Mouse (Mus musculus) neural tube, embryonic 15.5 days (tissue): ENCODE results near the gene Mllt6. TPM values are rescaled to one million over a fixed set of nuclear protein-coding genes. Genes with fewer than 3 reads are reported as not detected.

Experiments
- ATAC-seq: fragments of 200-750 bp; cut with Nextera tagmentation; 2 replicates; pipeline ENCODE4 v1.8.0; 2017; ENCODE audit warnings: mild to moderate bottlenecking, moderate TSS enrichment, moderate library complexity; ENCODE audit not compliant: low FRiP score
- H3K27ac ChIP-seq: fragments of 300-500 bp; sonication (generic); replicated peaks from 2 replicates; pipeline ENCODE4 v1.5.1; 2015; ENCODE audit warnings: mild to moderate bottlenecking, inconsistent platforms
- H3K27me3 ChIP-seq: fragments of 300-500 bp; sonication (generic); replicated peaks from 2 replicates; pipeline ENCODE4 v1.6.1; 2015; ENCODE audit warnings: inconsistent platforms
- H3K36me3 ChIP-seq: fragments of 300-500 bp; sonication (generic); 2 replicates; pipeline ENCODE4 v1.6.1; 2015; ENCODE audit warnings: inconsistent platforms
- H3K4me1 ChIP-seq: fragments of 300-500 bp; sonication (generic); 2 replicates; pipeline ENCODE4 v1.6.1; 2015; ENCODE audit warnings: inconsistent platforms
- H3K4me2 ChIP-seq: fragments of 300-500 bp; sonication (generic); 2 replicates; pipeline ENCODE4 v1.6.1; 2015; ENCODE audit warnings: inconsistent platforms, mild to moderate bottlenecking, moderate library complexity
- H3K4me3 ChIP-seq: fragments of 300-500 bp; sonication (generic); replicated peaks from 2 replicates; pipeline ENCODE4 v1.5.1; 2015; ENCODE audit warnings: mild to moderate bottlenecking, inconsistent platforms
- H3K9ac ChIP-seq: fragments of 300-500 bp; sonication (generic); replicated peaks from 2 replicates; pipeline ENCODE4 v1.6.1; 2015; ENCODE audit warnings: mild to moderate bottlenecking, inconsistent platforms
- H3K9me3 ChIP-seq: fragments of 300-500 bp; sonication (generic); replicated peaks from 2 replicates; pipeline ENCODE4 v1.6.1; 2016; ENCODE audit warnings: inconsistent platforms
- WGBS: fragments of 180-500 bp; shearing (Covaris S2); methylation state at CpG from one replicate; pipeline ENCODE4 v1.1.7; 2015; ENCODE audit warnings: mixed read lengths; 5-methylcytosine and 5-hydroxymethylcytosine counted together
- polyA plus RNA-seq: library from polyadenylated mRNA; unstranded; fragments of >200 nt; fragmentation: Nextera tagmentation; extraction: Ambion mirVana; gene quantifications from 2 replicates; pipeline ENCODE4 v1.2.1, GENCODE M21; 2015

Gene Mllt6
- 2.3 and 3.1 TPM in 2 replicates for polyA plus RNA-seq

DNA sequence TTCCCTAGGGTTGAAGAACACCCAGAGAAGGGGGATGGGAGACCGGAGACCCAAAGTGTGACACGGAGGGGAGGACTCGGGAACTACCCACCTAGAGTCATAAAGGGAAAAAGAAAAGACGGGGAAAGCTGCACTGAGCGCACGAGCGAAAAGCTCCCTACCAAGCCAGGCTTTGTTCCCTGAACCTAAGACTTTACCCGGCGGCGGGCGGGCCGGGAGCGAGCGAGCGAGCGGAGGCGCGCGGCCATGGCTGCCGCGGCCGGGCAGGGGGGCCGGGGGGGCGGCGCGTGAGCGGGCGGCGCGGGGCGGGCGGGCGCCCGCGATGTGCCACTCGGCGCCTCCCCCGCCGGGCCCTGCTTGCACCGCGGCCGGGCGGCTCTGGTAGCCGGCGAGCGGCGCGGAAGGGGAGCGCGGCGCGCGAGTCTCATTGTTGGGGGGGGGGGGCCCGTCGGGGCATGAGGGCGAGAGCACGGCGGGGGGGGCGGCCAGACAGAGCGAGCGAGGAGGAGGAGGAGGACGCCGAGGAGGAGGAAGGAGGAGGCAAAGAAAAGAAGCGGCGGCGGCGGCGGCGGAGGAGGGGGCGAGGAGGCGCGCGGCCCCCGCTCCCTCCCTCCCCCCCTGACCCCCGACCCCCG, at the start of gene Mllt6:
Gene Mllt6, plus strand, starts transcription at position 522 of the 635 bp plus-strand sequence.
- peaks cover 15% of the 10 kb centered on the region for H3K36me3 ChIP-seq
- peak within 1 kb of the TSS; percentile 82 for H3K4me3 ChIP-seq
- ATAC-seq, result peak; percentile 76
- peaks cover 50% of the 10 kb centered on the region for H3K4me1 ChIP-seq
- peak within 1 kb of the TSS; percentile 73 for H3K9ac ChIP-seq
- under 1% methylated on average over 22 of the region's 76 CpGs for WGBS
- peak within 1 kb of the TSS; percentile 88 for H3K4me2 ChIP-seq
- no peaks in the 10 kb centered on the region for H3K9me3 ChIP-seq
- peaks cover 19% of the 10 kb centered on the region for H3K27me3 ChIP-seq
- peak within 1 kb of the TSS; percentile 82 for H3K27ac ChIP-seq

DNA sequence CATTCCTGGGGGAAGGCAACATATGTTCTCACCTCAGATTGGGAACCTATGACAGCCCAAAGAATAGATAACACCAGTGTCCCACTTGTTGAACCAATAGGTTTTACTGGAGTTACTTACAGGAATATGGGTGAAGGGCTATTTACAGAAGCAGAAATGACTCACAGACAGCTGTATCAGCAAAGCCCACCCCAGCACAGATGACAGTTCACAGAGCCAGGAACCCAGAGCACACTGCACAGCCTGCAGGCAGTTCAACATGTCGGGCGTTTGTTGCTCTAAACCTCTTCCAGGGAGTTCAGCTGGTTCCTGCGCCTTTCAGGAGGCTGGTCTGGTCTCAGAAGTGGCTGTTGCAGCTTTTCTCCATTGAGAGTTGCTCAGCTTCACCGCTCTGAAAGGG, 47.9 kb upstream of the Mllt6 start:
- no peak for ATAC-seq
- Histone ChIP-seq H3K4me2 (no peak overlapping the region), H3K9me3 (no peaks in the 10 kb centered on the region), H3K4me1 (no peaks in the 10 kb centered on the region), H3K27ac (no peak overlapping the region), H3K9ac (no peak overlapping the region), H3K27me3 (peaks cover 18% of the 10 kb centered on the region; the same call in 1 of the 2 replicates), H3K4me3 (no peak overlapping the region), H3K36me3 (no peaks in the 10 kb centered on the region)
- 85% methylated on average over 4 of the region's 4 CpGs for WGBS

DNA sequence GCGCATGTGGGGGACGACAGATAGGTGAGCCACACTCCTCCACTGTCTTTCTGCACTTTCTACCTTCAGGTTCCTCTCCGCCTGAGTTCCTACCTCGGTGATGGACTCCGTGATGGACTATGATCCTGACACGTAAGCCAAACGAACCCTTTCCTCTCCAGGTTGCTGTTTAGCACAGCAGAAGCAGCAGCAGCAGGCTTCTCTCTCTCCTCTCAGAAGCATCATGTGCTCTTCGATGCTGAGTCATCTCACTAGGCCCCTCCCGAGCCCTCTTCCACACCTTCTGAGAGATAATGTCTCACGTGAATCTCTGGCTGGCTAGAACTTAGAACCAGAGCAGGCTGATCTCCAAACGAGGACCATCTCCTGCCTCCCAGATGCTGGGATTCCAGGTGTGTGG, 44.8 kb upstream of the Mllt6 start:
- Histone ChIP-seq H3K27me3 (peaks cover 22% of the 10 kb centered on the region), H3K27ac (no peak overlapping the region), H3K36me3 (no peaks in the 10 kb centered on the region), H3K9me3 (no peaks in the 10 kb centered on the region), H3K4me3 (no peak overlapping the region), H3K4me2 (no peak overlapping the region), H3K9ac (no peak overlapping the region), H3K4me1 (no peaks in the 10 kb centered on the region)
- 53% methylated on average over 11 of the region's 11 CpGs for WGBS
- no peak for ATAC-seq

DNA sequence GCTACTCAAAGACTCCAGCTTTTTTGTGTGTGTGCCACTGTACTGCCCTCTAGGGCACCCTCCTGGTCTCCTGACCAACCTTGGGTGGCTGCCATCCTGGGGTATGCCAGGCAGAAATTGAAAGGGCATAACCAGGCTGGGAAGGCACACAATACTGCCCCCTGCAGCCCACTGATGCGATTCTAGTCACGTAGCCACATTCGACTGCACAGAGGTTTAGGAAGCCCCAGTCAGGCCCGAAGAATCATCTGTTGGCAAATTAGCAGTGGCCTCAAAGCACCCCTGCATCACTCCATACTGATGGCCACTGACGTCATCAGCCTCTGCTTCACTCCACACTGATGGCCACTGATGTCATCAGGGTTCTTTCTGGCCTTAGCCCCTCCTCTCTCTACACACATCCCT, 43.8 kb upstream of the Mllt6 start:
- H3K4me1 ChIP-seq, result no peaks in the 10 kb centered on the region
- peaks cover 32% of the 10 kb centered on the region for H3K27me3 ChIP-seq
- H3K27ac ChIP-seq, result no peak overlapping the region
- no peak overlapping the region for H3K4me2 ChIP-seq
- ATAC-seq, result no peak; the same call in 1 of the 2 replicates
- H3K36me3 ChIP-seq, result no peaks in the 10 kb centered on the region
- WGBS, result 40% methylated on average over 5 of the region's 5 CpGs
- H3K9me3 ChIP-seq, result no peaks in the 10 kb centered on the region
- H3K9ac ChIP-seq, result no peak overlapping the region
- no peak overlapping the region for H3K4me3 ChIP-seq

DNA sequence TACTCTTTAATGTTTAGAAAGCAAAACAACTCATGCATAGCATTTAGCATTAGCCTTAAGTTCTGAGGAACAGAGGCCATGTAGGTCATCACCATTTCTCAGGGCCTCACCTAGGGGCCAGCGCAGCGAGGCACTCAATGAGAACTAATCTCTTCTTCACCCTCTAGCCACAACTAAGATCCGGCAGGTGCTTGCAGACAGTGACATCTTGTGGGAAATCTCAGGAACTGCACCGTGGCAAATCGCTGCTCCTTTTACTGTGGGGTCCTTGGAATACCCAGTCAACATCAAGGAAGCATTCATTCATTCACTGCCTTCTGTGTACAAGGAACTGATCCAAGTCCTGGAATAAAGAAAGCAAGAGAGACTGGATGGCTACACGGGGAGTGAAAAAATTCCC, 40.8 kb upstream of the Mllt6 start:
- no peak overlapping the region for H3K4me2 ChIP-seq
- H3K4me3 ChIP-seq, result no peak overlapping the region
- no peaks in the 10 kb centered on the region for H3K9me3 ChIP-seq
- H3K9ac ChIP-seq, result no peak overlapping the region
- peaks cover 50% of the 10 kb centered on the region for H3K27me3 ChIP-seq
- H3K4me1 ChIP-seq, result peaks cover 8% of the 10 kb centered on the region
- no peaks in the 10 kb centered on the region for H3K36me3 ChIP-seq
- ATAC-seq, result peak; percentile 45; the same call in 1 of the 2 replicates
- no peak overlapping the region for H3K27ac ChIP-seq
- WGBS, result 3% methylated on average over 6 of the region's 6 CpGs

DNA sequence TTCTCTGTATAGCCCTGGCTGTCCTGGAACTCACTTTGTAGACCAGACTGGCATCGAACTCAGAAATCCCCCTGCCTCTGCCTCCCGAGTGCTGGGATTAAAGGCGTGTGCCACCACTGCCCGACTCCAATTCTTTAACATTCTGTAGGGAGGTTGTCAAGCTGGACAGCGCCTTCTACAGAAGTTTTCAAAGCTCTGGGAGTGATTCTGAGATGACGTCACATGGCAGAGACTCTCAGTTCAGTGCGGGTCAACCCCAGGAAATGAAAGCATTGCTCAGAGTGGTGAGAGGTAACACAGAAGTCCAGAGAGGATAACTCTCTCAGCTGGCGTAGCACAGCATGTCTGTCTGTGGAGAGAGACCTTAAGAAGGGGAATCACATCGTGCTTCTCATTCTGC, 40.0 kb upstream of the Mllt6 start:
- Histone ChIP-seq H3K36me3 (no peaks in the 10 kb centered on the region), H3K27me3 (peaks cover 55% of the 10 kb centered on the region), H3K9me3 (no peaks in the 10 kb centered on the region), H3K4me2 (no peak overlapping the region), H3K9ac (no peak overlapping the region), H3K4me3 (no peak overlapping the region), H3K27ac (no peak overlapping the region), H3K4me1 (peaks cover 15% of the 10 kb centered on the region)
- 64% methylated on average over 9 of the region's 9 CpGs for WGBS
- no peak for ATAC-seq

DNA sequence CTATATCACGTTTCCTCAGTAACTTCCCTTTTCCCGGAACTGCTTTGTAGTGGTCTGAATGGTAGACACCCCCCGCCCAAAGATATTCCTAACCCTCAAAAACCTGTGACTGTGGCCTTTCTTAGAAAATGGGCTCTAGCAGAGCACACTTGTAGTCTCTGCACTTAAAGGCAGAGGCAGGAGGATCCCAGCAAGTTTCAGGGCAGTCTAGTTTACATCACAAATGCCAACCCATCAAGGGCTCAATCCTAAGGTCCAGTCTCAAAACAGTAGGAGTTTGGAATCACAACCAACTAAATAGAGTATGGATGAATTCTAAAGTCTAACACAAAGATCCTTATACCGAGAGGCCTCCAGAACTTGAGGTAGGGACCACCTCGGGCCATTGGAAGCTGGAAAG, 37.7 kb upstream of the Mllt6 start:
- Histone ChIP-seq H3K9ac (no peak overlapping the region), H3K36me3 (no peaks in the 10 kb centered on the region), H3K27me3 (peaks cover 72% of the 10 kb centered on the region), H3K4me3 (no peak overlapping the region), H3K4me2 (no peak overlapping the region), H3K9me3 (no peaks in the 10 kb centered on the region), H3K27ac (no peak overlapping the region), H3K4me1 (peaks cover 35% of the 10 kb centered on the region)
- no peak for ATAC-seq
- WGBS, result 84% methylated on average over 5 of the region's 5 CpGs

DNA sequence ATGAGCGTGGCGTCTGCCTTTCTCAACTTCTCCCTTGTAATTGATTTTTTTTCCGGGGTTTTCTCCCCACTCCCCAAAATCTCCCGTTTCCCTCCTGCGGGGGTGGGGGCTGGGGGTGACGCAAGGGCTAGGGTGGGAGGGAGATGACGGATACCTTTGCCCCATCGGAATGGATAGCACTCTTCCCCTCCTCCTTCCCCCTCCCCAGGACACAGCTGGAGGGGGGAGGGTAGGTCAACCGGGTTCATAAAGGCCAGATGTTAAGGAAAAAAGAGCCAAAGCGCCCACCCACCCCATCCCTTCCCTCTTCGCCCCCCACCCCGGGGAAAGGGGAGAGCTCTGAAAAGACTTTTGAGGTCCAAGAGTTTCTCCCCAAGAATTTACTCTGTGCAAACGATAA, 36.8 kb upstream of the Mllt6 start:
- Histone ChIP-seq H3K9me3 (no peaks in the 10 kb centered on the region), H3K27ac (no peak overlapping the region), H3K4me2 (no peak overlapping the region), H3K27me3 (peaks cover 81% of the 10 kb centered on the region), H3K9ac (no peak overlapping the region), H3K4me3 (no peak overlapping the region), H3K36me3 (no peaks in the 10 kb centered on the region), H3K4me1 (peaks cover 35% of the 10 kb centered on the region)
- 12% methylated on average over 13 of the region's 13 CpGs for WGBS
- no peak for ATAC-seq

DNA sequence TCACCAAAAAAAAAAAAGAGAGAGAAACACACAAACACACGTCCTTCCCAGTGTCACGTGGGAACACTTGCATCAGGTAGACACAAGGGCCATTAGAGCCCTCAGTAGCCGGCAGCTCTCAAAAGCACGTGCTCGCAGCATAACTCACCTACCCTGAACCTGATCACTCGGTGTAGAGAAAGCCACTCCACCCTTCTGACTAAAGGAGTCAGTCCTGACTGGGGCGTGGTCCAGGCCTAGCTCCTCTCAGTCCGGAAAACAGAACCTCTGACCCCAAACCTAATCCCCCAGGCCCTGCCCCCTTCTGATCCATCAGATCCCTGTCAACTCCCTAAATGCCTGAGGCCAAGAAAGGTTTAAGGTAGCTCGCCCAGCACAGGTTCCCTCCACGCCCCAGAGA, 36.4 kb upstream of the Mllt6 start:
- Histone ChIP-seq H3K27me3 (peaks cover 85% of the 10 kb centered on the region), H3K9ac (no peak overlapping the region), H3K4me2 (no peak overlapping the region), H3K36me3 (no peaks in the 10 kb centered on the region), H3K4me1 (peaks cover 35% of the 10 kb centered on the region), H3K9me3 (no peaks in the 10 kb centered on the region), H3K4me3 (no peak overlapping the region), H3K27ac (no peak overlapping the region)
- 11% methylated on average over 10 of the region's 10 CpGs for WGBS
- ATAC-seq, result no peak

DNA sequence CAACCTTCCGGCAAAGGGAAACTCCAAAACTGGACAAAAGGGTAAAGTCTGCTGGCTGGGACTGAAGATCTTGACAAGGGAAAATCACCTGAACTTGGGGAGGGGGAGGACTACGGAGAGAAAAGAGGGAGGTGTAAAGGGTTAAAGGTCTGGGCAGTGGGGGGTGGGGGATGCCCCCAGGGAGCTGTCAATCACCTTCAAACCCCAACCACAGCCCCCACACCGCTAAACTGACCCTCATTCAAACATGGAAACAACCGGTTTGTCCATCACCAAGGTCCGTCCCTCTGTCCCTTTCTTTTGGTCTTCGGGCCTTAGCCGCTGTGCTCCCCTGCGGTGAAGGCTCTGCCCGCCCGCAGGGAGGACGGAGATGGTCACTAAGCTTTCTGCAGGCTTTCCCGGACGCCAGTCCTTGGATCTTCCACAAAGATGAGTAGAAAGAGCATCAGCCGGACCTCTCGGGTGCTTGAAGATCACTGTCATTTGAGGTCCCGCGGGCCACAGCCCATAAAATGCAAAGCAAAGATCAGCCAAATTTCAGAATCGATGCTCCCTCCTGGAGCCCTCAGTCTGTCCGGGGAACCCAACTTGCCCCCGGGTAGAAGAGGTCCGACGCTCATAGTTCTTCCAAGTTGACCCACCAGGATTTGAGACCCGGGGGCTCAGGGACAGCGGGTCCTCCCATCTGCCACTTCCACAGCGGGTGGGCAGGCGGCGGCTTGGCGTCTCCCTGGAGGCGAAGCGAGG, 35.5 kb upstream of the Mllt6 start:
- H3K9ac ChIP-seq, result no peak overlapping the region
- 1% methylated on average over 30 of the region's 30 CpGs for WGBS

DNA sequence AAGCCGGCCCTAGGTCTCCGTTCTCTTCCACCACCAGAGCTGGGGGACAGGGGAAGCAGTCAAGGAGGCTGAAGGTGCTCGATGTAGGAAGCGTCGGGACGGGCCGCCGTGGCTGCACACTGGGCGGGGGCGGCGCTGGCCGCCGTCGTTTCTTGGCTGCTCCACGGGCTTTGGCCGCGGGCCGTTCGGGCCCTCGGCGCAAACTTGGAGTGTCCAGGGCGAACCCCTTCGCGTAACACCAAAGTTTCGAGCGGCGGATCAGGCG, 35.0 kb upstream of the Mllt6 start:
- H3K9ac ChIP-seq, result no peak overlapping the region
- H3K36me3 ChIP-seq, result no peaks in the 10 kb centered on the region
- peak overlapping the region; percentile 87 for H3K4me2 ChIP-seq
- no peak overlapping the region for H3K27ac ChIP-seq
- ATAC-seq, result no peak
- WGBS, result under 1% methylated on average over 28 of the region's 28 CpGs
- no peaks in the 10 kb centered on the region for H3K9me3 ChIP-seq
- H3K27me3 ChIP-seq, result peaks cover 86% of the 10 kb centered on the region
- peaks cover 35% of the 10 kb centered on the region for H3K4me1 ChIP-seq
- peak overlapping the region; percentile 72 for H3K4me3 ChIP-seq

More for the DNA sequence above, 35.5 kb upstream of the Mllt6 start:
- peak overlapping the region; percentile 87 for H3K4me2 ChIP-seq
- no peak for ATAC-seq
- H3K27ac ChIP-seq, result no peak overlapping the region
- peak overlapping the region; percentile 72 for H3K4me3 ChIP-seq
- H3K4me1 ChIP-seq, result peaks cover 35% of the 10 kb centered on the region
- no peaks in the 10 kb centered on the region for H3K9me3 ChIP-seq
- H3K27me3 ChIP-seq, result peaks cover 88% of the 10 kb centered on the region
- H3K36me3 ChIP-seq, result no peaks in the 10 kb centered on the region
